Mouse (Mus musculus) induced T-regulatory cell, adult 2 months (primary cell): ENCODE data around the gene Elf4.

Experiments used
- DNase-seq: peaks from one replicate; pipeline ENCODE4 v3.0.0-alpha.2; 2012; ENCODE audit warnings: low read depth

Gene Elf4

DNA sequence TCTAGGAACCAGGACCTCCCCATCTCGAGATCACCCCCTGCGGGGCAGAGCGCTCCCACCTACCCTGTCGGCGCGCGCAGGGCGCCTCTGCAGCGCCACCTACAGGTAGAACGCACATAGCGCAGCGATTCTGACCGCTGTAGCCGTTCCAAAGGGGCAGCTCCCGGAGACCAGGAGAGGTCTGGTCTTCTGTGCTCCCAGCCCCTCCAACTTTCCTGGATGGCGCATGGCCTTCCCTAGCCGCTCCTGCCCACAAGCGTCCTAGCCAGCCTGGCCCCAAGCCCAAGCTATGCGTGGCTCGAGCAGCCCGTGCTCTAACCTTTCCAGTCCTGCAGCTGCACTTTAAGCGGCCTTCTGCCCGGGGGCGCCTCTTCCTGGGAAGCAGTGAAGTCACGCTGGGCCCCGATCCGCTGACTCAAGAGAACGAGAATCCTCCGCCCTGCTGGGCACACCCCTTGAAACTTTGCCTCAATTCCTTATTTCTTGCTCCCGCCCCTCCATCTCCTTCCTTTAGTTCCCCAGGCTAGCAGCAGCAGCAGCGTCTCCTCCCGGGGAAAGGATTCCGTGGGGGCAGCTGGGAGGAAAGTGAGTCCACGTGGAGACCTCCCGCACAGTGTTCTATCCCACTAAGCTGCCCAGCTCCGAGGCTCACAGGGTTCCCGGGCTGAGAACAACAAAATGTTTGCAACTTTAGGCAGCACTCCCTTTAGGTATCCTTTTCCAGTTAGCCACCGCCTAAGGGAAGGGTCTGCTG lies at the start of gene Elf4:
TSS of gene Elf4 (minus strand) at position 379 of the 754 bp plus-strand sequence.
- peak; percentile 81 for DNase-seq

DNA sequence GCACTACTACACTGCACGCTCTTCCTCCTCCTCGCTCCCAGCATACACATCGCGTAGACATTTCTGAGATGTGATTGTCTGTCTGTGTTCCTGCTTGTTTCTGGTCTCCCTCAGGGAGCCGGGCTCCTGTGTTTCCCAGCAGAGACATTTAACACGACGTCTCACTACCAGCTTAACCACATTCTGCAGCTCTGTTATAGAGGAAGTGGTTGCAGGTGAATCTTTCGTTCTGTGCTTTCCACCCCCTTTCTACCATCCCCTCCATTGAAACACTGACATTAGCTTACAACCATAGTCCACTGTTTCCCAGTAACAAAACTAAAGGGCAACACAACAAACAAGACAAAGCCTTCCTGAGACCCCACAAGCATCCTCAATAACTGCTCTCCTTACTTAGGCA lies 30.8 kb upstream of the Elf4 start:
- peak; percentile 17 for DNase-seq

DNA sequence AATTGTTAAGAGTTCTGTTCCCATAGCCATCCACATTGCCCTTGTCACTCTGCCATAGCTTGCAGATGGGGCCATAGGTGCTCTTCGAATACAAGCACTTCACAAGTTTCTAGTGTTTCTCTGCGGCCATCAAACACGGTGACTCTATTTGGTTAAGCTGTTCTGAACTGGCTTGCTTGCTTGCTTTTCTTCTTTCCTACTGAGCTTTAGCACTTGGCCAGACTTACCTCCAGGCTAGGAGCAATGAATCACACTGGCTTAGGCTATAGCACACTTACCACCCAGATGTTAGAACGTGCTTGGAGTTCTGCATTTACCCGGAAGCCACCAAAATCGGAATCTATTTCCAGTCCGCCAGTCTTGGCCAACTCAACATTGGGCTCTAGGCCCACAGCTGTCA lies 18.8 kb upstream of the Elf4 start:
- DNase-seq, result no peak

DNA sequence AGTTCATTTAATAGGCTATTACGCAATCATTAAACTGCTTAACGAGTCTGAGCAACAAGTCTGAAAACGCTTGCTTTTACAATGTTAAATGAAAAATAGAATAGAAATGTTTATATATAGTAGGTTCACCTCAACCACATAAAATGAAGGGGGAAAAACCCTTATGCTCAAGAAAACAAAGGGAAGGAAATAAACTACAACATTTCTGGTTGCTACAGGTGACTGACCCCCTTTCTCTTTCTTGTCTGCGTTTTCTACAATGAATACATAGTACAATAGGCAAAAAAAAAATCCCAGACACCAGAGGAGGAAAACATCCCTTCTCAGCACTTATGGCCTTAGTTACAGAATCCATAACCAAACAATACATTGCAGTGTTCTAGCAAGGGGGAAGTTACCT lies 18.2 kb upstream of the Elf4 start:
- peak; percentile 32 for DNase-seq

DNA sequence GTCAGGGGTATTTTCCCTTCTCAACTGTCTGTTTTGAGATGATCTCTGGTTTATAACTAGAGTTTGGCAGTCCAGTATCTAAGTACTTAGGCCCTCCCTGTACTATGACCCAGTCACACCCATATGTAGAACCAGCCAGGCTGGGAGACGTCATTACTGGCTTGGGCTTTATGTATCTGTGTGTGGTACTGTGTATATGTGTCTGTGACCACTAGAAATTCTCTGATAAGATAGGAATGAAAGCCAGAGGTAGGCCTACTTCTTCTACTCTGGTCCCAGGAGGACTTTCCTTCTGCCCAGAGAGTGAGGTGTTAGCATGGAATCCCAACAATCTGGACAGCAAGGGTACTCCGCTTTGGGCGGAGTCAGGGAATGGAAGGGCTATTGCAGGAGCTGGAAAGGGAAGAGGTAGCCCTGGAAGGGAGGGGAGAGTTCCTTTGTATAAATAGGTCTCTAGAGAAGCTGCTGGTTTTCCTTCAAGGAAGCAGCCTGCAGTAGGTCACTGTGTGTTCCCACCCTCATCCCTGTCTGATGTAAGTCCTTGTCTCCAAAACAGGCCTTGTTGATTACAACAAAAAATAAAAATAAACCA lies 4.5 kb upstream of the Elf4 start:
- DNase-seq, result peak; percentile 42

DNA sequence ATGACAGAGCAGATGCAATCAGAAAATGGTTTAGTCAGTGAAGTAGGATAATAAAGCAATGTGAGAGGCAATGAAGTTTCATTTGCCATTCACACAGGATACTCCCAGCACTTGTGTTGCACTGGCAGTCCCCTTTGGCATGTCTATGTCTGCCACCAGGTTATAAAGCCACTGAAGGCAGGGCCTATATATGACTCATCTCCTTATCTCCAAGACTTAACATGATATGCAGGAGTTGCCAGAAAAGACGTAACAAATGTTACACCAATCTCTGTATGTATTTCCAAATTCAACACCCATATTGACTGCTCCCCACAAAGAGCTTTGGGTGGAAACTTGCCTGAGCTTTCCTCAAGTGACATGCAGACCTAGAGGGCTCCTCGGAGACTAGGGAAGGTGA lies 3.2 kb upstream of the Elf4 start:
- DNase-seq, result no peak

DNA sequence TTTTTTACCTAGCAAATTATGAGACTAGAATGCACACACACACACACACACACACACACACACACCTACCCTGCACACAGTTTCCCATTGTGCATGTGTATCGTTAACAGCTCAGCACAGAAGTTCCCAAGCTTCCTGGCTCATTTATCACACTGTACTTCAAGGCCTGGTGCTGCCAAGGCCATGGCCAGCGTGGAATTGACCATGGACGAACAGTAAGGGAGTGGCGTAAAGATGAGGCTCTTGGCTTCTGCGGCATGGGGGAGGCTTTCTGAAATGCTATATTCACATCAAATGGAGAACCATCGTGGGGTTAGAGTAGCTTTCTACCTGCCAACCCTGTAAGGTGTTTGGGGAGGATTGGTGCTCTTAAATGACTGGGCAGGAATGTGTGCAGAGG lies 1.5 kb upstream of the Elf4 start:
- DNase-seq, result no peak

DNA sequence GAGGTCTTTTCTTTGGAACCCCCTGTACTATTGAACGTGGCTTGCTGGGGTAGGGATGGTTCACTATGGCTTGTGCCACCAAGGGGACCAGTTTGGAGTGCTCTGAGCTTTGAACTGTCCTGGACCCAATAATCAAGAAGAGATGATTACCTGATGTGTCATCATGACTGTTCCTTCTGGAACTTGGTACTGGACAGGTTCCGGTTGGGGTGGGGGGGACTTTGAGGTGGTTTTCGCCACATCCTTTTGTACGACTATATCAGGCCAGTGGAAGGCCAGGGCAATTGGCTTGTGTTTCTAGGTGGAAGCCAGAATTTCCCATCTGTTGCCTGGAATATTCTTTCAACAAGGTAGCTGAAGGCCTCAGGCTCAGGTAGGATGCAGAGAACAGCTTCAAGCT lies 704 bp upstream of the Elf4 start:
- no peak for DNase-seq

DNA sequence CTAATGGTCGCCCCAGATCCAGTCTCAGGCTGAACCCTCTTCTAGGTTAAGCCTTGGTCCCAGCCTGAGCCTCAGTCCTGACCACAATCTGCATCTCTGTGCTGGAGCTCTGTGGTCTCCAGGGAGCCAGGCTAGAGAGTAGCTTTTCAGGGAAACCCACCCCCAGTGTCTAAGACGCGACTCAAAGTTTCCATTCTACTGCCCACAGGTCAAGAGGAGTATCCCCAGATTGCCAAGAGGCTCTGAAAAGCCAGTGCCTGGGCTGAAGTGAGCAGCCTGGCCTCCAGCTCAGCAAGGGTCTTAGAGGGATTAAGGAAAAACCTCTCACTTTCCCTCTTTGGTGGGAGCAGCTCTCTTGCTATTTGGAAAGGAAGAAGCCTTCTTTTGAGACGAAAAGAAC lies 635 bp downstream of the Elf4 start:
- DNase-seq, result no peak

DNA sequence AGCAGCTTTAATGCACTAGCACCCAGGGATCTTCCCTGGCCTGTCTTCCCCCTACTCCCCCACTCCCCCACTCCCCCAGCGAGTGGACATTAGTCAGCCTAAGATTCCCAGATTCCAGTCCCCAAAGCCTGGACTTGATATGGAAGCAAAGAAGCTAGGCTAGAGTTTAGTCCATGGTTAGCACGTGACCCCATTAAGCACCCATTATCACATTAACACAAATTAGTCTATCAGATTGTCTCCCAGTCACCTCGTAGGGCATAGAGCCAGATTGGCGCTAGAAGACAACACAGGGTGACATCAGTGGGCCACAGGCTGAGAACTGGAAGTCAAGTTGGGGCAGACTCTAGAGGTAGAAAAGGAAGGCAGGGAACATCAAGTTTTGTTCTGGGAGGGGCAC lies 1.9 kb downstream of the Elf4 start:
- no peak for DNase-seq

DNA sequence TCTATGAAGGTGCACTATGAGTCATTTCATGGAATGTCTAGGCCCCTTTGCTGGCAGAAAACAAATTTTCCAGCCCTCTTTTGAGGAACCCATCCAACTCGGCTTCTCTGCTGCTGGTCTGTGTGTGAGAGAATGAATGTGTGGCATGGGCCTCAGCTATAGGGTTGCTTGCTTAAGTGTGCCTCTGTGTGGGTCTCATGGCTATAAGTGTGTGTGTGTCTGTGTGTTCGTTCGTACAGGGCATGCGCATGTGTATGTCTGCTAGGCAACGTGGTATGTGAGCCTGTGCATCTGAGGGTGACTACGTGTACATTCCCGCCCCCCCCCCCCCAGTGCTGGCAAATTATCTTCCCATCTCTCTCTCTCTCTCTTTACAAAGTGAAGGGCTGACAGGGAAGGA lies 2.4 kb downstream of the Elf4 start:
- DNase-seq, result no peak

DNA sequence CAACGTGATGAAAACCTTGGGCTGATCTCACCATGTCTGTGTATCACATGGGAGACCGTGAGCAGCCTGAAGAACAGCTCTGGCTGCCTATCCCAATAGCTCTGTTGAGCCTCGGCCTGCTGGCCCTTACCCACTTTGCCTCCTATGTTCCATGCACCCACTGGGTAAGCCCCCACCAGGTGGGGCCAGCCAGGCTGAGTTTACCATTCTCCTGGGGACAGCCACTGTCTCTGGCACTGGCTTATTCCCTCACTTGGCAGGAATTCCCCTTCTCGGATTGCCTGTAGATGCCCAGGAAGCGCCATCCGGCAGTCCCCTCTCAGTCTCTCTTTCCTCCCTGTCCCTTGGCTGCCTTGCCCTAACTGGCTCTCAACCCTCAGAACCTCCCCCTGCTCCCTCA lies 6.0 kb downstream of the Elf4 start:
- DNase-seq, result no peak

DNA sequence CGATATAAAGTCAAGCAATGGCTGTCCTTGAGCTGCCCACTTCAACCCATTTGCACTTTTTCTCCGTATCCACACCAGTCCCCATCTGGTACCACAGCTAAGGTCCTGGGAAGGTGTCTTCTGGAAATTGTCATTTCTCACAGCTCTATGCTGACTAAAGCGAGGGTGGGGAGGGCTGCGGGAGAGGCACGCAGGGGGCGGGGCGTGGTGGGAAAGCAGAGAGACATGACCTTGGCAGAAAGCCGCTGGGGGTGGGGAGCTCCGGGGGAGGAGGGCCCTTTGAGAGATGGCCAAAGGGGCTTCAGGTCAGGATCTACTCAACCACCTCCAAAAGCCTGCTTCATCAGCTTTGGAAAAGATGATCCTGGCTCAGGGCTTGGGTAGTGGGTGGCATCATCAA lies 7.9 kb downstream of the Elf4 start:
- DNase-seq, result peak; percentile 67

DNA sequence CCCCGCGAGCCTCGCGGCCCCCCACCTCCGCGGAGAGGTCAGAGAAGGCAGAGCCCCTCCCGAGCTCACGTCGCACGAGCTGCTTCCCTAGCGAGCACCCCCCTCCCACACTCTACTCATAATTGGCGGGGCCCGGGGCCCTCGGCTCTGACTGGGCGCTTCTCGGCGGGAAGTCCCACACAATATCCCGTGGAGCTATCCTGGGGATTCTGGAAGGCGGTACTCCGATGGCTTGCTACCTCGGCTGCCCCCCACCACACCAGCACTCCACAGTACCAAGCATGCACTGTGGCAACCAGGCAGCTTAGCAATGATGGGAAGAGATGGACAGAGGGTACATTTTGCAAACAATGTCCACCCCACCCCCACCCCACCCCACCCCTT lies 8.4 kb downstream of the Elf4 start:
- DNase-seq, result no peak

DNA sequence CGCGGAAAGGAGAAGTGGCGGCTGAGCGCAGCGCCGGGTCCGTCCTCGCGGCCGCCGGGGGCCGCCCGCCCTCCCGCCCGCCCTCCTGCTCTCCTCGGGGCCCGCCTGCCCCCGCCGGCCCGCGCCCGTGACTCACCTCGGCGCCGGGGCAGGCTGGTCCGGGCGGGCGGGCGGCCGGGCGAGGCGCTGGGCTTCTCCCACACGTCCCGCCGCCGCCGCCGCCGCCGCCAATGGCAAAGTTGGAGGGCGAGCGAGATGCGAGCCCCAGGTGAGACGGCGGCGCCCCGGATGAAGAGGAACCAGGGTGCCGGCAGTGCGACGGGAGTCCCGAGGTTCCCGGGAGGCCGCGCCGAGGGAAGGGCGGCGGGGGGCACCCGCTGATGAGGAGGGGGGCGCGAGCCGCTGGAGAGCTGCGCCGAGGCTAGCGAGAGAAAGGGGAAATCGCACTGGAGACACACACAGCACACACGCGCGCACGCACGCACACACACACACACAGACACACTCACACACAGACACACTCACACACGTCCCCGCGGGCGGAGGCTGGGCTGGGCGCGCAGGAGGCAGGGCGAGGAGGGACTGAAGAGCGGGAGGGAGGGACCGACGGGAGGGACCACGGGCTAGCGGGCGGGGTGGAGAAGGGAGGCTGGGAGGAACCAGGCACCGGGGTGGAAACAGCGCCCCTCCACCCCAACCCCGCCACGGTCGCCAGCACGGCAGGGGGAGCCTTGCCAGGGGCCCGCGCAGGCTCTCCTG lies 9.0 kb downstream of the Elf4 start:
- DNase-seq, result peak; percentile 89

DNA sequence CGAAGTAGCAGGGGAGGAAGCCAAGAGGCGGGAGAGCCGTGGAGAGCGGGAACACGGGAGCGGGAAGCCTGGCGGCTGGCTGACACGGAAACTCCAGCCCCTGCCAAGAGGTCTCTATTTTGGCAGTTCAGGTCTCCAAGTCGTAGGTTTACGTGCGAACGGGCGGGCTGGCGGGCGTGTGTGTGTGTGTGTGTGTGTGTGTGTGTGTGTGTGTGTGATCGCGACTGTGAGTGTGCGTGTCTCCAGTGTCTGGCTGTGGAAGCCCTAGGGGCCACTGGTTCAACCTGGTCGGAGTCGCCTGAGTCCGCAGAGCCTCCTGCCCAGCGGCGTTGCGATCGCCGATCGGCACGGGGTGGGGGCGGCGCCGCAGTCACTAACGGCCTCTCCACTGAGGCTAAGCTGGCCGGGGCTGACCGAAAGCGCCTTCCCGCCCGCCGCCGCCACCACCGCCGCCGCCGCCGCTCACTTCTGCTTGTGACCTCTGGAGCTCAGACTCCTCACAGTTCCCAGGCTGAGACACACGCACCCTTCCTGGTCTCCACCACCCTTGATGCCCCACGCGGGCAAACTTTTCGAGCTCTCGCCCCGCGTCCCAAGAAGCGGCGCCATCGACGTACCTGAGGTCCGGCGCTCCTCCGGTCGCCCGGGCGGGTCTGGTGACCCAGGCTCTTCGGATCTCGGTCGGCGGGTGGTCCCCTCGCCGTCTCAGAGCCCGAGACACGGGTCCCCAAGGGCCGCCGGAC lies 9.8 kb downstream of the Elf4 start:
- peak; percentile 32 for DNase-seq

DNA sequence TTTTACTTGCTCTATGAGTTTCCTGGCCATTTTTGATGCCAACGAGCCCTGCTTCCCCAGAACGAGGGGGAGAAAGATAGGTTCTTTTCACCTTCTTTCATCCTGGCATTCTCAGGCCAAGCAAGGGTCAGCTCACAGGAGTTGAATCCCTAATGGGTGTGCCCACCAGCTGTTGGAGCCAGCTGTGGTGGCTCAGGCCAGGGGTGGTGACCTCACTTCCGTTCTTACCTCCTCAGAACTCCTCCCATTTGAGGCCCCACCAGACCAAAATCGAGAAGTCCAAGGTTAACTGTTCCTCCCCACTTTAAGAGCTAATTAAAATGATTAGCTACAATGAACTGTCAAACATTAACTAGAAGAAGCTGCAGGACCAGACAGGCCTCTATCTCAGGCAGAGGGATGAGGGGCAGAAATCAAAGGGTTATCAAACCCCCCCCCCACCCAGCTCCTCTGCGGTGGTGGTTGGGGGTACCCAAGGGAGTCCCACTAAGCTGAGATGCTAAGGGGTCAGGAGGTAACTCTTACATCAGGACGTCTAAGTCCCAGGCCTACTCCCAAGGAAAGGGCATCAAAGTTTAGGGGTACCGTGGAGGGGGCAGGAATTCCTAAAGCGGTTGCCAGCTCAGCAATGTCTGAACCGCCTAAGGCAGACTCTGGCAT lies 10.6 kb downstream of the Elf4 start:
- DNase-seq, result peak; percentile 50

DNA sequence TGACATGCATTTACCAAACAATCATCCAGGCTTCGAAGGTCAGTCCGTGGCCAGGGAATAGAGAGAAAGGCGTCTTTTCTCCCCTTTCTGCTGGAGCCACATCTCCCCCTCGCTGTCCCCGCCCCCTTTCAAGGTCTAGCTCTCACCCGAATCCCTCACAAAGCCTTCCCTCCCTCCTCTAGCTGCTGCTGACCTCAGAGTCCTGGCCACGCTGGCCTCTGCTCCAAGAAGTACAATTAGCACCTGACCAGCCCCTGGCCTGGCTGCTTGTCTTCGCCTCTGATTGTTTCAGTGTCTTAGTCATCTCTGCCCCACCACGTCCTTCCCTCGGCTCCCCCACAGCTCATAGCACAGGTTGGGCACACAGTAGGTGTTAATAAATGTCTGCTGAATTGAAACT lies 13.3 kb downstream of the Elf4 start:
- no peak for DNase-seq

DNA sequence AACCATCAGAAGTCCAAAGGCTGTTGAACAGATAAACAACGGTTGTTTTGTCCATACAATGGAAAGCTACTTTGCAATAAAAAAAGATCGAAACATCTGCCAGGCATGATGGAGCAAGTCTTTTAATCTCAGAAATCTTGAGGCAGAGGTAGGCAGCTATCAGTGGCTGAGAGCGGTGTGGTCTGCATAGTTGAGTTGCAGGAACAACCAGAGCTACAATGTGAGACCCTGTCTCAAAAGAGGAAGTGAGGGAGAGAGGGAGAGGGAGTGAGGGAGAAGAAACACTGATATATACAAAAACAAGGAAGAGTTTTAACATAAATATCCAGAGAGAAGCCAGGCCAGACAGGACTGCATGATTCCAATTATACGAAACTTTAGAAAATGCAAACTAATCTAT lies 18.3 kb downstream of the Elf4 start:
- no peak for DNase-seq

DNA sequence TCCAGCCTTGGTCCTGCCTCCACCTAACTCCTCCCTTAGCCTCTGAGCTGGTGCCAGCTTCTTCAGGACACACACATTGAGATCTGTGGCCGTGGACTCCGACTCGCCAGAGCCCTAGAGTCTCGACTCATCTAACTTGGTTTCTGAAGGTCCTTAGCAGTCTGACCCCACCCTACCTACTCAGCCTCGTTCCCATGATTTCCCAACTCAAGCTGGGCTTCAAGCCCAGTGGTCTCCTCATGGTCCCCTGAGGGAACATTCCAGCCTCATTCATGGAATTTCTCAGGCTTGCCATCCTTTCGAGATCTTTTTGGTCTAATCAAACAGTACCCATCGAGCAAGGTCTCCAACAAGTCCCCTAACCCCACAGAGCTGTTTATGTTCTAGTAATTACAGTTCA lies 21.0 kb downstream of the Elf4 start:
- DNase-seq, result no peak

DNA sequence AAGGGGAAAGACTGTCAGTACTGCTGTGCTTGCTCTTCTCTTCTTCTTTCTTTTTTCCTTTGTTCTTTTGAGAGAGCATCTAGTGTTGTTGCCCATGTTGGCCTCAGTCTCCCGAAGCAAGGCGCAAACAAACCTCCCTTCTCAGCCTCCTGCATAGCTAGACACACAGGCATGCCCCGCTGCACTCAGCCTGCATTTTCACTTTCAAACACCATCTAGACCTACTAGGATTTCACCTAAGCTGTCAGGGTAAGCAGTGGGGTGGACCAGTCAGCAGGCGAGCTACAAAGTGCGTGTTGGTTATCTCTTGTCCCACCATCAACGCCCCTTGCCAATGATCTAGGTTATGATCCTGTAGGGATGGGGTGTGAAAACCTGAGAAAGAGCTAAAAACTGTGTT lies 21.4 kb downstream of the Elf4 start:
- peak; percentile 53 for DNase-seq

DNA sequence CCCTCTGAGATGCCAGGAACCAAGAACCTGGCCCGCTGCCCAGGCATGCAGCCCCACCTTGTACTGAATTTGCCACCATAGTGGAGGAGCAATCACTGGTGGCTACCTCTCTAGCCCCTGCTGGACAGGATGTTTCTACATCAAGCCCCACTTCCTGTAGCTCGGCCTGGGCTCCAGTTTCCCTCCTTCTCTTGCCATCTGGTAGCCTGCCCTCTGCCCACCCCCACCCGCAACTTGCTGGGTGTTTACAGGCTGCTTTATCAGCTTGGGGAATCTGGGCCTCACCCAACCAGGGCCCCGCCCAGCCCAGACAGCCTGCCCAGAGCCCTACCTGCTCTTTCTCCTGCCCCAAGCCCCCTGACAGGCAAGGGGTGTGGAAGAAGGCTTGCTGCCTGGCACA lies 23.9 kb downstream of the Elf4 start:
- DNase-seq, result peak; percentile 74
